Mouse (Mus musculus) layer of hippocampus, adult 9-11 months (tissue): ENCODE results near the gene Nudt9.

Experiments used
- DNase-seq: peaks from one replicate; pipeline ENCODE4 v3.0.0; 2022

The Nudt9 gene

DNA sequence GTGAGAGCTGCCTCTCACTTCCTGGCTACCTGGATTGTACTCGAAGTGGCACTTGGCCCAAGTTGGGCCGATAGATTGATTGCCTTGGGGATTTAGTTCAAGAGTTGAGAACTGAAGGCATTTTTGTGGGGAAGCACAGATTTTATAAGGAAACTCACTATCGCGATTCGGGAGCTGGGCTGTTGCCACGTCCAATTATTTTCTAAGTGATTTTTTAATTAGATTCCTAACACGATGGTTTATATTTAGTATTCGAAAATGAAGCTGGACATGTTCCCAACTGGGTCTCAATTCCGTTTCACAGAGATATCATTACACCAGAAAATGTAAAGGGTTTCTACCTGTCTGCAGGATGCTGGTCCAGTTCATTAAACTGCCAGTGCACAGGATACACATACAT is 39.3 kb downstream of the Nudt9 start:
- no peak for DNase-seq

DNA sequence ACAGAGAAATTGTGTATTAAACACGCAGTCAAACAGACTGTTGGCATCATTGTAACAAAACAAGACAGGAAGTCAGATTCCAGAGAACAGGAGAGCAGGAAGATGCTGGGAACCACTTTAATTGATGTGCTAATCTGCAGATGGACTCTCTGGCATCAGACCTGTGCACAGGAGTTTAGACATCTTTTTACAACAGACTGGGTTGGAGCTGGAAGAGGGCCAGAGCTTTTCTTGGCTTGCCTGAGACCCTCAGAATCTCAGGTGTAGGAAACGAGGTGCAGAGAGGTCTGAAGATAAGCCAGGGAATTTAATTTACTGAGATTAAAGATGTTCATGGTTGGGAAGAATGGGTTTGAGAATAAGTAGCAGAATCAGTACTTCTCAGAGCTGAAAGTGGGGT is 43.6 kb downstream of the Nudt9 start:
- no peak for DNase-seq

DNA sequence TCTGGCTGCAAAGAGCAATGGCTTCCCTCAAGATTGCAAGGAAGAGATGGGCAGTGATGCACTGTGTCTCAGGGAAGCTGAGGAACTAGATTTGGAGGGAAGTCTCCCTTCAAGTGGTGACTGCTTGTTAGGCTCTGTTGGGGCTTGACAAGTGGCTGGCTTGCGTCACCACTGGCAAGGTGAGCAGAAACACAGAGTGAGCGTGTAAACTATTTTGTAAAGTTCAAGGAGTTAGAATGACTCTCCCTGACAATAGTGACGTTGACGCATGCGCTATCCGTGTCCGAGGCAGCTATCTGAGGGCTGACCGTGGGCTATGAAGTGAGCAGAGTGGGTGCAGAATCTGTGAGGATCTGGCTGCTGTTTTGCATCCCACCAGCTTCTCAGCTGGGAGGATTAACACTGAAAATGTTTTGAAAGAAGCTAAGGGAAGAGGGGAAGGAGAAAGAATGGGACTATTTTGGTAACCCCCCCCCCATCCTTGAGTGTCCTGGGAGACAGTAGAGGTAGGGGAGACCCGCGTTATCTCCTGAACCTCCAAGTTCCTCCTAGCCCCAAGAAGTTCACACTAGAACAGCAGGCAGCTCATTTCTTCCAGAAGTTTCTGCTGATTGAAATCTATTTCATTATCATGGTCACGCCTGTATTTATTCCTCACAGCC is 49.4 kb downstream of the Nudt9 start:
- no peak for DNase-seq

DNA sequence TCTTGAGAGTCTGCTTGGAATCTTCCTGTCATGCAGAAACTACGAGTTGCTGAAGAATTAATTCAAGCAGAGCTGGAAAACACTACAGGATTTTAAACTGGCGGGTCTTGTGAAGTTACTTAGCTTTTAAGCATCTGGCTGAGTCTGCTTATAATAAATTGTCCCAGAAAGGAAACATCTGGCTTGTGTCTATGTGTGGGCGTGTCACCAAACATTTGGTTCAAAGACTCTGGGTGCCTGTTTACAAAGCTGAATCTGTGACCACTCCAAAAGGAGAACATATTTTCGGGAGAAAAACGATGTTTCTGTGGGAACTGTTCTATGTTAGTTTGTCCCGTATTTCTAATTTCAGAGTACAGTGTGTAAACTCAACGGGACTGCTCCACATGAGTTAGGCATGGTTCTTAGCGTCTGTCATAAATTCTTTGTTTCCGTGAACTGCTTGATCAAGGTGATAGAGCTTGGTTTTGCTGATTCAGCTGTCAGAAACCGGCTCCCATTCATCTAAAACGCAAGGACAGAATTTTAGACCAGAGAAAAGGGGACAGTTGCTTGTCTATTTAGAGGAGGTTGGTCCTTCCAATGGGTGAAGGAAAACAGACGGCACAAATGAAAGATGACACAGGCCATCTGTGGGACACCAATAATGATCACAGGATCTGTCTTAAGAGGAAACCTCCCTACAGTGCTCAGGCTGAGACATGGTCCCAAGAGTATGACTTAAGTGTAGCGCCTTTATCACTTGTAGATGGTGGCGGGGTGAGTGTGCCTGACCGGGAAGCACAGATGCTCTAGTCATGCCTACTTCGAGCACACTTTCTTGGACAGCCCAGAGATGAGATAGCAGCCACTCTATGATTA is 50.2 kb downstream of the Nudt9 start:
- DNase-seq, result no peak

DNA sequence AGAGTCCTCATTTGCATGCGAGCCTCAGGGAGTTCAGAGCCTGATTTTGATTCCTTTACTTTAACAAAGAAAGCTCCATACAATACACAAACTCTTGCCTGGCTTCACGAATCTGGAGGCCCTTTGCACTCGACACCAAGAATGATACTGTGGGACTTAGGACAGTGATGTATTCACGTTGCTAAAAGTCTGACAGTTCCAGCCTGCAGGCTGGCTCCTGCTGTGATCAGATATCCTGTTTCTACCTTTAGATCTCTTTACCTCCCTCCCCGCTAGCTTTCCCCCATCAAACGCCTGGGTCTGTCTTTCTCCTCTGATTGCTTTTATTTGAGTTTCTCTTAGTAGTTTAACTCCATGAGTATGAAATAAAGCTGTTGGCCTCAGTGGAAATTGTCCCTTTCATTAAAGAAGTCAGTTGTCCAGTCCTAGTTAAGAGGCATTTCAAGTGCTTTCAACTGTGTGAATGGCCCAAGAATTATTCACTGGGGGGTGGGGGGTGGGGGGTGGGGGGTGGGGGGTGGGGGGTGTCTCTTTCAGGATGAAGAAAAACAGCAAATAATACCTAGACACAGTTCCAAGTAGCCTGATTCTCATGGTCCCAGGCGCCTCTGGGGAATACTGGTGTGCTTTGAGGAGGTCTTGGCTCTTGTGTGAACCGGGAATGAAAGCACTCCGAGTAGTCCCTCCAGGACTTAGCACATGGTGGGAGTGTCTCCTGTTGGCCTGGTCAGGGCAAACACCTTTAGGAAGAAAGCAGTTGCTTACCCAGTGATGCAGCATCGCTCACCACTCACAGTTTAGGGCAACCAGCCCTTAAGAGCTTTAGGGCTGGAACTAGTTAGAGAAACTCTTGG is 55.8 kb downstream of the Nudt9 start:
- peak; percentile 35 for DNase-seq

DNA sequence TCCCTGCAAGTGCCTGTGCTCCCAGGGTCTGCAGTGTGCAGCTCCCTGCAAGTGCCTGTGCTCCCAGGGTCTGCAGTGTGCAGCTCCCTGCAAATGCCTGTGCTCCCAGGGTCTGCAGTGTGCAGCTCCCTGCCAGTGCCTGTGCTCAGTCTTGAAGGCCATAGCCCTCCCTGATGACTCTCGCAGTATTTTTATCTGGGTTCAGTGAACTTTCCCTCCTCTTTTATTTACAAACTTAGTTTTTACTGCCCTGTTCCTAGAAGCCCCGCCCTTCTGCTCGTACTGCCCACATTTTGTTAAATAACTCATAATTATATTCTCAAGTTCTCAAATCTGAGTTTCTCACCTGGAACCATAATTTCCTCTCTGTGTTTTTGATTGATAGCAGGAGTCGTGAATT is 57.1 kb downstream of the Nudt9 start:
- DNase-seq, result no peak

DNA sequence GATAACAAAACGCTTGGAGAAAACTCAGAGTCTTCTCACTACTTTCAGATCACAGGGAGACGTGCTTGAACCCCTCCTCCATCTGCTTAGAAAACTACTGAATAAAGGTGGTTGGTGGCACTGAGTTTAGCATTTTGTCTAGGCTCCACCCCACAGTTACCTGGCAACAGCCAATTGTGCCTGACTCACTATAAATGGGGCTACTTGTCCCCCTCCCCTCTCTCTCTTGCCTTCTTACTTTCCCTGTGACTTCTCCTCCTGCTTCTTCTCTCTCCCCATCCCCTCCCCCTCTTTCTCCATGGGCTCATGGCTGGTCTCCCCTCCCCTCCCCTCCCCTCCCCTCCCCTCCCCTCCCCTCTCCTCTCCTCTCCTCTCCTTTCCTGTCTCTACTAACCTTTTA is 58.0 kb downstream of the Nudt9 start:
- DNase-seq, result no peak

DNA sequence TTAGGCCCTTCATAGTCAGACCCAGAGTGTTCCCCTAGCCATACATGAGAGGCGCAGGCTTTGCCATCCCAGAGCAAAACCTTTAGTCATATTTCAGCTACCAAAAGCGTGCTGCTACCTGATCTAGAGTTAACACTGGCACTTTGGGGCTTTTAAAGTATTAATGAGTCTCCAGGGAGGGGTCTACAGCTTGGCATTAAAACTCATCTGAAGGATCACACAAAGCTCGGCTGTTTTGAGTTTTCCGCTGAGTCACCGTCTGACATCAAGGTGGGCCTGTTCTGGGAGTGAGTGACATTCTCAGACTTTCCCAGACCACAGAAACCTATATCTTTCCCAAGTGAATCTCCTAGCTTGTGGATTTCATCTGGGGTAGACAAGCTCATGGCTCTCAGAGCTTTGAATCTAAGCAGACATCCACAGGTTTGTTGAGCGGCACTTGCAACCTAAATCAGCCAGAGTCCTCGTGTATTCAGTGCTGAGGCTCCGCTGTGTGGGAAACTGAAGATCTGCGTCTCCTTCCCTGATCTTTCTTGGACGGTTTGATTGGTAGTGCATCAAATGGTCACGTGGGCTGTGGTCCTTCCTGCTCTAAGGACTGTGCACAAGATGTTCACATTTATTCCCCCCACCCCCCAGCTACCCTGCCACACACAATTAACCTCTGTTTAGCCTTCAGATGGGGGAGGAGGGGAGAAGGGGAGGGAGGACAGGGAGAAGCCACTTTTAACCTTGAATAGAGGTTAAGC is 62.2 kb downstream of the Nudt9 start:
- peak; percentile 38 for DNase-seq

DNA sequence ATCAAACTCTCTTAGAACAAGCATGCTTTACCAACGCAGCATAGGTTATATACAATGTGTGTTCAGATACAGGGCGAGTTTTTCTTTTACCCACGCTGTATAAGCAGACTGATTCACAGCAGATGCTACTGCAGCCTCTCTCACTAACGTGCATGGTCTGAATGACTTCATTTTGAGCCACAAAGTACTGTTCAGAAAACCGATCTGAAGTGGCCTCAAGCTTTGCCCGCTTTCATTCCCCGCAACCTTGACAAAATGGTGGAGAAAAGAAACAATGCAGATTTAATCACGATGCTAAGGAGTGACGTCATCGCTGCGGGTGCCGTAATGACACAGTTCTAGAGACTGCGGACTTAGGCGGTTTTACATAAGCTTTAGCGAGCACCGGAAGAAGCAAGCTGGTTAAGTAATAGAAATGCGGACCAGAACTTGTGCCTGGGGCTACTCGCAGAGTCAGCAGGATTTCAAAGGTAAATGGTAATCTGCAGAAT is 62.8 kb downstream of the Nudt9 start:
- peak; percentile 64 for DNase-seq

DNA sequence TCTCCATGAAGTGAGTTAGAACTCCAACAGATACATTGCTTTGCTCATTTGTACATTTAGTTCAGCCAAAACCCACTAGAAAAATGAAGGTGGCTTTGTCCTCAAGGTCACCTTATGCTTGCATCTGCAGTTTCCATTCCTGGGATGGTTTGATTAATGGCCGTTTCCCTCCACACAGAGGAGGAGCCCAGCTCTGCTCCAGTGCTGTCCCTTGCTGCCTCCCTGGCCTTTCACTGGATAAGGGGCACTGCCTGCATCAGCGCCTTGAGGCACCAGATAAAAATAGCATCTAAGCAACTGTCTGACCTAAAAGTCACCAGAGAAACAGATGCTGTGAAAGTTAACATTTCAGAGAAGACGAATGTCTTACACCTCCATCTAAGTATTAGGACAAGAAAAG is 63.4 kb downstream of the Nudt9 start:
- DNase-seq, result no peak

DNA sequence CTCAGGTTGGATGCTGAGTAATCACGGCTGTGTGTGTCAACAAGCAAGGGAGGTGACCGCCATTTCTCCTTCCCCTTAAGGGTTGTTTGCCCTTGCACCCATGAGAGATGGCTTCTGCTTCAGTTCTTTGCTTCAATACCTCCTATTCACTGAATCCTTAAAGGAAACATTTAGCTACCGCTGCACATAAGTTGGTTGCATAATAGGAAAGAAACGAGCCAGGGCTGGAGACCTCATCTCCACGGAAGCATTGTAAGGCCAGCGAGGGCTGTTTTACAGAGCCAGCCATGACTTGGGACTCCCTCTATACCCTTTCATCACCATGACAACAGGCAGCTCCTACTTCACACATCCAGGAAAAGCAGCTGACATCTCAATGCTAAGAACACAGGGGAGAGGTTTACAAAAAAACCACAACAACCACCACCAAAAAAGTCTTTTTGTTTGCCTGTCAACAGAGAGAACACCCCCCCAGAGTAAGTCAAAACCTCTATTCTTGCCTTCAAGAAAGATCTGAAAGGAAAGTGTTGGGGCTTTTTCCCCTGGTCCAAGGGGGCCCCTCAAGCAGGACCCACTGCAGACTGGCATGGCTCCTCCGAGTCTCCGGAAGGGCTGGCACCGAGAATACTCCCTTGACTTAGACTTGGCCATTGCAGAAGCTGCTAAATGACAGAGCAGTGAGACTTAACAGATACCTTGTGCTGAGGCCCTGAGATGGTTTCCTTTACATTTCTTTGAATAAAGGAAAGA is 64.2 kb downstream of the Nudt9 start:
- DNase-seq, result peak; percentile 82

DNA sequence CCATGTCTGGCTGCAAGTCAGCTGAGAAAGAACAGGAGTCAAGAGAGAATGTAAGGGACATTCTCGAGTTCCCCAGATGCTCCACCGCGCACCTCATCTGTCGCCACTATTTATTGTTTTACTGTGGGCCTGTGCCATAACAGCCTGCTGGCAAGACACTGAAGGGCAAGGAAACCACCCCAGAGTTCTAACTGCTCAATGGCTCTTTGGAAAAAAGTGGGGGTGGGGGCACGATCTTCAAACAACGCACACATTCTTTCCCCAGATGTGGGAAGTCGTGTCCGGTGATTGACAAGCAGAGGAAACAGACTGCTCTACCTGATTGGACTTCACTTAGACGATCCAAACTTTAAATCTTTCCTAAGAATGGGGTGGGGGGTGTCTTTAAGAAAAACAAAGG is 65.9 kb downstream of the Nudt9 start:
- DNase-seq, result peak; percentile 33

DNA sequence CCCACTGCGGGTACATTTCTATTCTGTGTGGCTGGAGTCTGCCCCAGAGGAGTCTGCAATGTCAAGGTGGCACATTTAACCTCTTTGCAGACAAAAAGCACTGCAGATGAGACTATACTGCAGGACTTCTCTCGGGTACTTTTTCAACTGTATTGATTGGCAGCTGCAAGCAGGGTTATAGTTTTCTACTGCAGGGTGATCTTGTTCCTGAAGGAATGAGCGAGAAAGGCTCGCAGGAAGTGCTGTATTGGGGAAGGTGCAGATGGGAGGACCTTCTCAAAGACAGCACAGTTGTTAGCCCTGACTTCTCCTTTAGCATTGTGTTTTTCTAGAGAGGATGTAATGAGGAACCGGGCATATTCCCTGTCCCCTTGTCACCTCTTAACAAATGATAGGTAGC is 66.4 kb downstream of the Nudt9 start:
- no peak for DNase-seq

DNA sequence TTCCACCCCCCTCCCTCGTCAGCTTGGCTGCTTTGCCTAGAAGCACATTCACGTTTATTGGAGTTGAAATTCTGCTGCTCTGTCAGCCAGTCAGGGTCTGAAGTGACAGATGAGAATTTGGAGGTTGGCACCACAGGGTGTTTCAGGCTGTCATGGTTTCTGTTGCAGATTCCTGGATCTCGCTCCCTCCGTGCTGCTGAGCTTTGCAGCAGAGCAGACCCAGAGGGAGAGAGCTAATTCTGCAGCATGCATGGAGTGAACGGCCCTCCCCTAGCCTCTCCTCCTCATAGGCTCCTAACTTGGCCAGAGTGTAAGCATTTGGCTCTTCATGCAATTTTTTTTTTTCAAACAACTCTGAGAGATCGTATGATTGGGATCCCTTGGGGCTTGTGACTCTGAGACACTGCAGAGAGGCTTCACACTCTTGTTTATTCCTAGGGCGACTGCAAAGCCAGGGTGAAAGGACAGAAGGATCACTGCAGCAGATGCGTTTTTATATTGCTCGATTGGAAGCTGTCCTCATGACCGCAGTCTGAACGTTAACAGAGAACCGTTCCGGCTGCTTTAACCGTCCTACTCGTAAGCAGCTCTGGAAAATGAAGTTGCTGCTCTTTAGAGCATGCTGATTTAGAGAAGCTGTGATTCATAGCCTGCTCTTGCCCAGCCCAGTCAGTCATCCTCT is 67.5 kb downstream of the Nudt9 start, which contains the start of gene Sparcl1:
Gene Sparcl1 (minus strand): TSS at position 243 of the 682 bp plus-strand sequence.
- DNase-seq, result peak; percentile 82
